In the genomic region with DNA sequence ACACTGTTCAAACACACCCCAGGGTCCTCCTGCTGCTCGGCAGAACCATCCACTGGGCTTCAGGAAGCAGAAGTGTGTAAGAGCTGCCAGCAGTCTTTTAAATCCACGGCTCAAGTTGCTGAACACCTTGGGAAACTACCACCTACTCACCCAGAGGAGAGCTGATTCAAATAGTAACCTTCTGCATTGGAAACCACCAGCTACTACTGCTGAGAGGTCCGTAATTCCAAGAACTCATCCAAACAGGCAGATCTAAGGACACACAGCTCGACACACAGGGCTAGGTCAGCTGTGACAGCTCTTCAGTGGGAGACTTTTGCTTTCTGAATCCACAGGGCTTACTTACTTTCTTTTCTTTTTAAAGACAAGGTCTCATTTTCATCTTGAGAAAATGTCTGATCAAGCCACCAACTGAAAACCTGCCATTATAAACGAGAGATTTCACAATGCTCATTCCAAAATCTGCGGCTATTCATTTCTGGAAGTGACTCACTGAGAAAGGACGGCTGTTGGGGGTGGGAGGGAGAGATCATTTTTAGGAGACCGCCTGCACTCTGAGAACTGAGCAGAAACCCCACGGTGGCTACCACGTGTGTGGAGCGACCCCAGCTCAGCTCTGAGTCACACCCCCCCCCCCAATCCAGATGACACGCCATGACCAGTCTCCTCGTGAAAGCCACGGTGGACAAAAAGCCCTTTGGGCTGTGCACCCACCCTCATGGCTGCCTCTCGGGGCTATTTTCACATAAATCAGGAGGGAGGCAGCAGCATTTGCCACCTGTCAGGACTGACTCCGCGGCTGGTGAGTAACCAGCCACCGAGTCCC, we compare ENCODE assay signal across 7 mouse cellular contexts.
DNase-seq lines count a peak whose midpoint lies in the region; ATAC-seq lines count a peak whose summit lies in the region.

No protein-coding gene starts in this region.

- H3K36me3 ChIP-seq in liver, embryonic 12.5 days: peaks cover 34% of the 10 kb centered on the region
- no peaks in the 10 kb centered on the region for H3K36me3 ChIP-seq in neural tube, embryonic 15.5 days

- H3K27ac ChIP-seq in liver, embryonic 12.5 days: no peak overlapping the region
- peak overlapping the region; percentile 35; the same call in 1 of the 2 replicates for H3K27ac ChIP-seq in neural tube, embryonic 15.5 days (replicated peaks)

- no peak overlapping the region for H3K9ac ChIP-seq in liver, embryonic 12.5 days
- H3K9ac ChIP-seq in neural tube, embryonic 15.5 days (replicated peaks): peak overlapping the region; percentile 38

- 43% methylated on average over 18 of the region's 18 CpGs for WGBS in liver, embryonic 12.5 days (ENCODE audit: insufficient replicate concordance)
- WGBS in neural tube, embryonic 15.5 days: 10% methylated on average over 18 of the region's 18 CpGs

- peaks cover 48% of the 10 kb centered on the region for H3K4me1 ChIP-seq in liver, embryonic 12.5 days
- peaks cover 26% of the 10 kb centered on the region for H3K4me1 ChIP-seq in neural tube, embryonic 15.5 days

- DNase-seq in 3134 (ENCODE audit: extremely low read depth, insufficient read length, low spot score): peak; percentile 91
- peak; percentile 43 for DNase-seq in CD4-positive, CD25-positive, alpha-beta regulatory T cell, adult 2 months (ENCODE audit: low read depth, low spot score)
- DNase-seq in testis, postnatal 10 days (ENCODE audit: low spot score): no peak
- no peak for DNase-seq in urinary bladder, adult 18-20 months (ENCODE audit: low spot score in 2 of 2)

- ATAC-seq in granulocyte monocyte progenitor cell, adult 5-6 weeks (replicated peaks; ENCODE audit: poor library complexity, severe bottlenecking): peak; percentile 86
- no peak for ATAC-seq in liver, embryonic 12.5 days
- ATAC-seq in neural tube, embryonic 15.5 days (ENCODE audit: low FRiP score): peak; percentile 56; the same call in 1 of the 2 replicates

- no peak overlapping the region for H3K4me3 ChIP-seq in liver, embryonic 12.5 days
- H3K4me3 ChIP-seq in neural tube, embryonic 15.5 days (replicated peaks): peak overlapping the region; percentile 29

- 0 out of 2 replicates have a peak overlapping the region, but pooled peaks have one; percentile 8 for H3K4me2 ChIP-seq in liver, embryonic 12.5 days
- H3K4me2 ChIP-seq in neural tube, embryonic 15.5 days: peak overlapping the region; percentile 60

- no peaks in the 10 kb centered on the region for H3K9me3 ChIP-seq in liver, embryonic 12.5 days (replicated peaks)
- H3K9me3 ChIP-seq in neural tube, embryonic 15.5 days (replicated peaks): no peaks in the 10 kb centered on the region

- no peaks in the 10 kb centered on the region for H3K27me3 ChIP-seq in liver, embryonic 12.5 days (replicated peaks)
- no peaks in the 10 kb centered on the region for H3K27me3 ChIP-seq in neural tube, embryonic 15.5 days (replicated peaks)

Comparison
In these comparisons a context has a peak if more than half of its experiments do, and no peak if none do; other contexts are left out.
1. DNase-seq: peak in 3134 (single experiment) and CD4-positive, CD25-positive, alpha-beta regulatory T cell, adult 2 months (single experiment); none in testis, postnatal 10 days (single experiment) and urinary bladder, adult 18-20 months (0 of 2).